Mouse (Mus musculus) layer of hippocampus, adult 9-10 months (tissue): ENCODE results near the gene Tmem135.

Source experiments
- DNase-seq: peaks from one replicate; pipeline ENCODE4 v3.0.0; 2022; ENCODE audit warnings: low spot score

Tmem135 gene

GRCm38 (mm10) chr7:89251880-89252453, 152.1 kb downstream of the Tmem135 start:
- DNase-seq: no peak

- DNase-seq: no peak
Observed at GRCm38 (mm10) chr7:89248135-89248850, 155.7 kb downstream of the Tmem135 start.

- DNase-seq: no peak
Observed at GRCm38 (mm10) chr7:89247012-89247710, 156.9 kb downstream of the Tmem135 start.

GRCm38 (mm10) chr7:89242565-89242964, 161.5 kb downstream of the Tmem135 start:
- DNase-seq: no peak

GRCm38 (mm10) chr7:89242143-89242542, 161.9 kb downstream of the Tmem135 start:
- no peak for DNase-seq

GRCm38 (mm10) chr7:89239592-89239991, 164.4 kb downstream of the Tmem135 start:
- DNase-seq: no peak

GRCm38 (mm10) chr7:89236592-89236991, 167.4 kb downstream of the Tmem135 start:
- no peak for DNase-seq

- DNase-seq: no peak
Observed at GRCm38 (mm10) chr7:89235974-89236507, 168.0 kb downstream of the Tmem135 start.

GRCm38 (mm10) chr7:89232499-89233145, 171.4 kb downstream of the Tmem135 start:
- no peak for DNase-seq

- no peak for DNase-seq
Observed at GRCm38 (mm10) chr7:89231200-89231790, 172.7 kb downstream of the Tmem135 start.

GRCm38 (mm10) chr7:89222609-89223008, 181.4 kb downstream of the Tmem135 start:
- DNase-seq: no peak

- DNase-seq: no peak
Observed at GRCm38 (mm10) chr7:89216628-89217027, 187.4 kb downstream of the Tmem135 start.

- DNase-seq: no peak
Observed at GRCm38 (mm10) chr7:89216118-89216517, 187.9 kb downstream of the Tmem135 start.

- DNase-seq: no peak
Observed at GRCm38 (mm10) chr7:89215714-89216113, 188.3 kb downstream of the Tmem135 start.

GRCm38 (mm10) chr7:89210506-89210905, 193.5 kb downstream of the Tmem135 start:
- DNase-seq: no peak

- DNase-seq: no peak
Observed at GRCm38 (mm10) chr7:89206165-89206564, 197.9 kb downstream of the Tmem135 start.

- no peak for DNase-seq
Observed at GRCm38 (mm10) chr7:89205402-89205801, 198.6 kb downstream of the Tmem135 start.

- DNase-seq: no peak
Observed at GRCm38 (mm10) chr7:89203144-89203543, 200.9 kb downstream of the Tmem135 start.

- no peak for DNase-seq
Observed at GRCm38 (mm10) chr7:89201954-89202353, 202.1 kb downstream of the Tmem135 start.

- DNase-seq: no peak
Observed at GRCm38 (mm10) chr7:89198499-89198898, 205.5 kb downstream of the Tmem135 start.

- DNase-seq: no peak
Observed at GRCm38 (mm10) chr7:89193459-89193858, 210.6 kb downstream of the Tmem135 start.

GRCm38 (mm10) chr7:89183928-89184327, 220.1 kb downstream of the Tmem135 start:
- DNase-seq: no peak
